Mouse (Mus musculus) midbrain, embryonic 12.5 days (tissue): ENCODE results near the gene Gdf10. TPM values are rescaled to one million over a fixed set of nuclear protein-coding genes. Genes with fewer than 3 reads are reported as not detected.

ENCODE experiments used
- ATAC-seq: fragments of 200-750 bp; cut with Nextera tagmentation; 2 replicates; pipeline ENCODE4 v1.8.0; 2017; ENCODE audit warnings: low read depth, moderate TSS enrichment, moderate library complexity; ENCODE audit not compliant: low FRiP score
- H3K27ac ChIP-seq: fragments of 300-500 bp; sonication (generic); replicated peaks from 2 replicates; pipeline ENCODE4 v1.5.1; 2016; ENCODE audit warnings: mild to moderate bottlenecking
- H3K27me3 ChIP-seq: fragments of 300-500 bp; sonication (generic); 2 replicates; pipeline ENCODE4 v1.6.1; 2016; ENCODE audit warnings: mild to moderate bottlenecking
- H3K36me3 ChIP-seq: fragments of 300-500 bp; sonication (generic); 2 replicates; pipeline ENCODE4 v1.6.1; 2016
- H3K4me1 ChIP-seq: fragments of 300-500 bp; sonication (generic); 2 replicates; pipeline ENCODE4 v1.6.1; 2016
- H3K4me2 ChIP-seq: fragments of 300-500 bp; sonication (generic); replicated peaks from 2 replicates; pipeline ENCODE4 v1.6.1; 2016; ENCODE audit warnings: mild to moderate bottlenecking, moderate library complexity
- H3K4me3 ChIP-seq: fragments of 300-500 bp; sonication (generic); 2 replicates; pipeline ENCODE4 v1.5.1; 2016; ENCODE audit warnings: mild to moderate bottlenecking
- H3K9ac ChIP-seq: fragments of 300-500 bp; sonication (generic); replicated peaks from 2 replicates; pipeline ENCODE4 v1.6.1; 2016; ENCODE audit warnings: mild to moderate bottlenecking, moderate library complexity
- H3K9me3 ChIP-seq: fragments of 300-500 bp; sonication (generic); 2 replicates; pipeline ENCODE4 v1.6.1; 2016; ENCODE audit warnings: mild to moderate bottlenecking
- WGBS: fragments of 180-500 bp; shearing (Covaris S2); methylation state at CpG from one replicate; pipeline ENCODE4 v1.1.7; 2016; 5-methylcytosine and 5-hydroxymethylcytosine counted together
- polyA plus RNA-seq: library from polyadenylated mRNA; unstranded; fragments of >200 nt; fragmentation: Nextera tagmentation; extraction: Ambion mirVana; gene quantifications from 2 replicates; pipeline ENCODE4 v1.2.1, GENCODE M21; 2016

Gene Gdf10
- 2.0 and 4.4 TPM in 2 replicates for polyA plus RNA-seq

GRCm38 (mm10) chr14:33923168-33924070, at the start of gene Gdf10:
TSS of gene Gdf10 (plus strand) at chr14:33923587.
- WGBS = under 1% methylated on average over 65 of the region's 85 CpGs
- H3K9ac ChIP-seq = peak within 1 kb of the TSS; percentile 59
- no peaks in the 10 kb centered on the region for H3K36me3 ChIP-seq
- no peak within 1 kb of the TSS for H3K27ac ChIP-seq
- H3K27me3 ChIP-seq = peaks cover 75% of the 10 kb centered on the region
- peaks cover 35% of the 10 kb centered on the region for H3K4me1 ChIP-seq
- peak within 1 kb of the TSS; percentile 64 for H3K4me3 ChIP-seq
- ATAC-seq = peak; percentile 69
- peak within 1 kb of the TSS; percentile 98 for H3K4me2 ChIP-seq
- no peaks in the 10 kb centered on the region for H3K9me3 ChIP-seq

- no peaks in the 10 kb centered on the region for H3K36me3 ChIP-seq
- H3K4me2 ChIP-seq = no peak overlapping the region
- no peak overlapping the region for H3K9ac ChIP-seq
- H3K27me3 ChIP-seq = no peaks in the 10 kb centered on the region
- 97% methylated on average over 1 of the region's 1 CpGs for WGBS
- no peak overlapping the region for H3K4me3 ChIP-seq
- no peaks in the 10 kb centered on the region for H3K9me3 ChIP-seq
- H3K4me1 ChIP-seq = no peaks in the 10 kb centered on the region
- no peak overlapping the region for H3K27ac ChIP-seq
- ATAC-seq = no peak
Observed at GRCm38 (mm10) chr14:33878826-33879225, 44.6 kb upstream of the Gdf10 start.

- Histone ChIP-seq H3K9ac (no peak overlapping the region), H3K4me2 (no peak overlapping the region), H3K36me3 (no peaks in the 10 kb centered on the region), H3K27ac (no peak overlapping the region), H3K9me3 (no peaks in the 10 kb centered on the region), H3K27me3 (no peaks in the 10 kb centered on the region), H3K4me3 (no peak overlapping the region), H3K4me1 (no peaks in the 10 kb centered on the region)
- 87% methylated on average over 3 of the region's 3 CpGs for WGBS
- no peak for ATAC-seq
Observed at GRCm38 (mm10) chr14:33880236-33880635, 43.2 kb upstream of the Gdf10 start.

- H3K4me2 ChIP-seq = no peak overlapping the region
- H3K27ac ChIP-seq = no peak overlapping the region
- no peaks in the 10 kb centered on the region for H3K36me3 ChIP-seq
- H3K9ac ChIP-seq = no peak overlapping the region
- no peak overlapping the region for H3K4me3 ChIP-seq
- no peak for ATAC-seq
- no peaks in the 10 kb centered on the region for H3K27me3 ChIP-seq
- 74% methylated on average over 3 of the region's 3 CpGs for WGBS
- H3K4me1 ChIP-seq = no peaks in the 10 kb centered on the region
- no peaks in the 10 kb centered on the region for H3K9me3 ChIP-seq
Observed at GRCm38 (mm10) chr14:33881471-33881870, 41.9 kb upstream of the Gdf10 start.

- no peaks in the 10 kb centered on the region for H3K27me3 ChIP-seq
- H3K27ac ChIP-seq = no peak overlapping the region
- H3K4me1 ChIP-seq = no peaks in the 10 kb centered on the region
- no peak overlapping the region for H3K9ac ChIP-seq
- no peaks in the 10 kb centered on the region for H3K9me3 ChIP-seq
- H3K36me3 ChIP-seq = no peaks in the 10 kb centered on the region
- H3K4me2 ChIP-seq = no peak overlapping the region
- no peak for ATAC-seq
- H3K4me3 ChIP-seq = no peak overlapping the region
- WGBS = 65% methylated on average over 4 of the region's 4 CpGs
Observed at GRCm38 (mm10) chr14:33883046-33883445, 40.3 kb upstream of the Gdf10 start.

DNA sequence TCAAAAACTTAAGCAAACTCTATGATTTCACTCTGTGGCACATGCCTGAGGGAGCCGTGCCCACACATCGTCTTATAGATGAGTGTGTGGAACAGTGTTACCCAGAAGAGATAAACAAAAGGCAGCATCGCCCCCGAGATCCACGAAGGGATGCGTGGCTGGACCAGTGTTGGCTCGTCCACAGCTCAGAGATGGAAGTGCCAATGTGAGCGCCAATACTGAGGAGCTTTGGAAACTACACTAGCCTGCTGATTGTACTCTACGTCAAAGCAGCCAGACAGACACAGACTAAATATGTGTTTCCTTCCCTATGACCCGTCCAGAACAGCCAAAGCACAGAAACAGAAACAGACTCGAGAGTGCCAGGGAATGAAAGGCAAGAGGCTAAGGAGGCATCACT, 37.9 kb upstream of the Gdf10 start:
- Histone ChIP-seq H3K4me3 (no peak overlapping the region), H3K4me1 (no peaks in the 10 kb centered on the region), H3K9ac (no peak overlapping the region), H3K36me3 (no peaks in the 10 kb centered on the region), H3K9me3 (no peaks in the 10 kb centered on the region), H3K27me3 (no peaks in the 10 kb centered on the region), H3K27ac (no peak overlapping the region), H3K4me2 (no peak overlapping the region)
- no peak for ATAC-seq
- 88% methylated on average over 11 of the region's 11 CpGs for WGBS

DNA sequence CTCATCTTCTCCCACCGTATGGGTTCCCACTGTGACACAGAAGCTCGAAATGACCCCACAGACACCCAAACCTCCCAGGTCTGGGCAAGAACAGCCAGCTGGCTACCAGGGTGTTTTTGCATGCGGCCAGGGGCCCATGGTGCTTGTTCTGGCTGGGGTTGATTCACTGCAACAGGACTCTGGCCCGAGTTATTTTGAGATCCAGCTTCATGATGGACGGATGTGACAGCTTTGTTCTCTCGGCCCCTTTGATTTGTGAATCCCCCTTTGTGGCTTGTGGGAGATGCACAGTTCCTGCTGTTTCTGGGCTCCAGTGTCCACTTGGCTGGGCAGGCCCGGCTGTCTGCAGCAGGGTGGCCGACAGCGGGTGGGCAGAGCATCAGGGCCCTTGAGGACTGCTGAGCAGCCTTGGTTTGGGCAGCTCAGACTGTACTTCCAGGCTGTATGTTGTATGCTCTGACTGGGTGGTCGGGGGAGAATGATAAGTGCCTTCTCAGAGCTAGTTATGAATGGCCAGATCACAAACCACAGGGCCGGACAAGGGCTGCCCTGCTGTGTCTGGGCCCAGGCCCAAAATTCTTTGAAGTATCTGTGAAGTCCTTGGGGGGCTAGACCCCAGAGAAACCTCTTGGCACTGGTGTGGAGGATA, 34.9 kb upstream of the Gdf10 start:
- no peaks in the 10 kb centered on the region for H3K36me3 ChIP-seq
- no peak overlapping the region for H3K4me3 ChIP-seq
- ATAC-seq = no peak
- H3K27me3 ChIP-seq = no peaks in the 10 kb centered on the region
- H3K9me3 ChIP-seq = no peaks in the 10 kb centered on the region
- no peak overlapping the region for H3K4me2 ChIP-seq
- H3K9ac ChIP-seq = no peak overlapping the region
- H3K4me1 ChIP-seq = no peaks in the 10 kb centered on the region
- H3K27ac ChIP-seq = no peak overlapping the region
- WGBS = 69% methylated on average over 11 of the region's 11 CpGs

DNA sequence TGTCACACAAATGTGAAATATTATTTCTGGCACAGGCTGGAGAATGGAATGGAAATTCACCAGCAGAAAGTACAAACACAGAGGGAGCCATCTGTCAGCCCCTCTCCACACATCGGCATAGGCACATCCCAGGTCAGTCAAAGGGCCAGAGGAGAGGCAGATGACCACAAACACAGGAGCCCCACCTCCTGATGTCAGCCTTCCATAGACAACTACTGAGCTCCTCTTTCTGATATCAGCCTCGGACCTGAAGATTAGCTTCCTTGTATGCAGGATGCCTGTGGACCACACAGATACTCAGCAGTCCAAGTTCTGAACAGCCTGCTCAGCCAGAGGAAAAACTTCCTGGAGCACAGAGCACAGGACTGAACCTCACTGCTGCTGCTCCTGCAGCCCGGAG, 33.4 kb upstream of the Gdf10 start:
- Histone ChIP-seq H3K9me3 (no peaks in the 10 kb centered on the region), H3K27ac (no peak overlapping the region)
- ATAC-seq = no peak

GRCm38 (mm10) chr14:33891507-33891906, 31.9 kb upstream of the Gdf10 start:
- no peak overlapping the region for H3K27ac ChIP-seq
- H3K9ac ChIP-seq = no peak overlapping the region
- H3K4me3 ChIP-seq = no peak overlapping the region
- H3K27me3 ChIP-seq = no peaks in the 10 kb centered on the region
- WGBS = 71% methylated on average over 3 of the region's 3 CpGs
- no peaks in the 10 kb centered on the region for H3K4me1 ChIP-seq
- no peak overlapping the region for H3K4me2 ChIP-seq
- no peak for ATAC-seq
- no peaks in the 10 kb centered on the region for H3K36me3 ChIP-seq
- no peaks in the 10 kb centered on the region for H3K9me3 ChIP-seq

More for the DNA sequence above, 33.4 kb upstream of the Gdf10 start:
- Histone ChIP-seq H3K4me1 (no peaks in the 10 kb centered on the region), H3K4me2 (no peak overlapping the region), H3K4me3 (no peak overlapping the region), H3K9ac (no peak overlapping the region), H3K36me3 (no peaks in the 10 kb centered on the region), H3K27me3 (no peaks in the 10 kb centered on the region)
- 95% methylated on average over 3 of the region's 3 CpGs for WGBS

- H3K27me3 ChIP-seq = no peaks in the 10 kb centered on the region
- H3K4me3 ChIP-seq = no peak overlapping the region
- H3K9ac ChIP-seq = no peak overlapping the region
- H3K36me3 ChIP-seq = no peaks in the 10 kb centered on the region
- peaks cover 5% of the 10 kb centered on the region; the same call in 1 of the 2 replicates for H3K4me1 ChIP-seq
- no peak overlapping the region for H3K27ac ChIP-seq
- H3K9me3 ChIP-seq = no peaks in the 10 kb centered on the region
- 86% methylated on average over 5 of the region's 5 CpGs for WGBS
- ATAC-seq = no peak
- no peak overlapping the region for H3K4me2 ChIP-seq
Observed at GRCm38 (mm10) chr14:33895777-33896176, 27.6 kb upstream of the Gdf10 start.

DNA sequence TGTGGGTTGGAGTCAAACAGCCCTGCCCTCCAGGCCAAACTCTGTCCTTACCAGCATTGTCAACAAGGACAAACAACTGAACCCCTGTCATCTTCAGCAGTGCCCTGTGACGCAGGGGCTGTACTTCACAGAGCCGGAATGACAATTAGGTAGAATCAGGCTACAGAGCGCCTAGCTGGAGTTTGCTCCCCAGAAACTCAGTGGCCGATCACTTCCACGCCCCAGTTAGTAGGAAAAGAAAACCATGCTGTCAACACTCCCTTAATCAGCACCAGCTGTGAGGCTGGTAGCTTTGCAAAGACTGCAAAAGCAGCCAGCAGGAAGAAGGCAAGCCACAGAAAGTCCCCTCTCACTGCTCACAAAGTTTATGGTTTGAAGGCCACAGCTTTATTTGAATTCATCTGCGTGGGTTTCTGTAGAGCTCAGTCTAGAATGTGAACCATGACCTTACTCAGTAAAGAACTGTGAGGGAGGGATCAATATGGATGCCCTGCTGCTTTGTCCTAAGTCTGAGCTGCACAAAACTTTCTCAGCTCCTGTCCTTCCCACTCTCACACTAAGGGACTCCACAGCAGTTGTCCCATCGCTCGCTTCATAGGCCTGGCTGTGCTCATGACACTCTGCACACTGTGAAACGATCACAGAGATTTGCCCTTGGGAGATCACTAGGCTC, 26.6 kb upstream of the Gdf10 start:
- H3K9ac ChIP-seq = no peak overlapping the region
- H3K4me1 ChIP-seq = peaks cover 5% of the 10 kb centered on the region; the same call in 1 of the 2 replicates
- no peaks in the 10 kb centered on the region for H3K36me3 ChIP-seq
- H3K27me3 ChIP-seq = no peaks in the 10 kb centered on the region
- ATAC-seq = no peak
- no peak overlapping the region for H3K4me3 ChIP-seq
- WGBS = 32% methylated on average over 9 of the region's 9 CpGs
- 0 out of 2 replicates have a peak overlapping the region, but pooled peaks have one; percentile 1 for H3K27ac ChIP-seq
- no peaks in the 10 kb centered on the region for H3K9me3 ChIP-seq
- H3K4me2 ChIP-seq = no peak overlapping the region

DNA sequence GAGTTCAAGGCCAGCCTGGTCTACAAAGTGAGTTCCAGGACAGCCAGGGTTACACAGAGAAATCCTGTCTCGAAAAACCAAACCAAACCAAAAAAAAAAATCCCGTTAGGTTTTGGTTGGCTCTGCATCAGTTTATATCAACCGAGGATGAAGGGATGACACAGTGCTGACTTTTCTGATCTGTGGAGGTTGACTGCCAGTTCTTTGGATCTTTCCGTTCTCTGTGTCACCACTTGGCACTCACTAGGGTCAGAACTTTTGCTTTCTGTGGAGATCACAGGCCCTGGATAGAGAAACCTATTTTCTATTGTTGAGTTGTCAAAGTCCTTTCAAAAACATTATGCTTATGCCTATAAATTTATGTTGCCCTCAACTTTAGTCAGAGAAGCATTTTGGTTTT, 20.6 kb upstream of the Gdf10 start:
- no peaks in the 10 kb centered on the region for H3K36me3 ChIP-seq
- no peak for ATAC-seq
- no peaks in the 10 kb centered on the region for H3K4me1 ChIP-seq
- H3K9me3 ChIP-seq = no peaks in the 10 kb centered on the region
- no peak overlapping the region for H3K27ac ChIP-seq
- WGBS = 93% methylated on average over 4 of the region's 4 CpGs
- no peak overlapping the region for H3K9ac ChIP-seq
- H3K4me3 ChIP-seq = no peak overlapping the region
- H3K27me3 ChIP-seq = no peaks in the 10 kb centered on the region
- H3K4me2 ChIP-seq = no peak overlapping the region
